Mouse (Mus musculus): Measurements from ENCODE around the gene Fkbp2. TPM values are rescaled to one million over a fixed set of nuclear protein-coding genes. Genes with fewer than 3 reads are reported as not detected.
"Not testable (repeated sequence)": the region's sequence is repeated elsewhere in the genome, so short reads cannot be mapped to it uniquely, and the experiment has no call there.

Gene Fkbp2
- polyA plus RNA-seq, 1 experiment from 2014 or later = 121 TPM

DNA sequence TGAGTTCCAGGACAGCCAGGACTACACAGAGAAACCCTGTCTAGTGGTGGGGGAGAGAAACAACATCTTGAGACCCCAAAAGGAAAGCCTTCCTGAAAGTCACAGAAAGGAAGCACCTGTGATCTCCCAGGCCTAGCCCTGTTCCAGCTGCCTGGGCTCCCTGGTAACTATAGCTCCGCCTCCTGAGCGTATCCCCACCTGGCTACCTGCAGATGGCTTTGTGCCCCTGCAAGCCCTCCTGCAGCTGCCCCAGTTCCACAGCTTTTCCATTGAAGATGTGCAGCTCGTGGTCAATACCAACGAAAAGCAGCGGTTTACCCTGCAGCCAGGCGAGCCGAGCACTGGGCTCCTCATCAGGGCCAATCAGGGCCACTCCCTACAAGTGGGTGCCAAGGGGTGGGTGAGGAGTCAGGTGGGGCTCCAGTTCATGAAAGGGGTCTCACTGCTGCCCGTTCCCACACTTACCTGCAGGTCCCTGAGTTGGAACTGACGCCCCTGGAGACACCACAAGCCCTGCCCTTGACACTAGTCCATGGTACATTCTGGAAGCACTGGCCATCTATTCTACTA is 17.5 kb upstream of the Fkbp2 start:
- 79% methylated on average over 9 of the region's 9 CpGs for WGBS
- Histone ChIP-seq H3K36me3 (peaks cover 24% of the 10 kb centered on the region), H3K27ac (no peak overlapping the region), H3K9ac (no peak overlapping the region), H3K4me3 (no peak overlapping the region), H3K9me3 (no peaks in the 10 kb centered on the region), H3K27me3 (no peaks in the 10 kb centered on the region), H3K4me1 (peaks cover 34% of the 10 kb centered on the region), H3K4me2 (no peak overlapping the region)
- no peak for ATAC-seq (ENCODE audit: borderline replicate concordance, extremely low read depth, low FRiP score, low TSS enrichment)

DNA sequence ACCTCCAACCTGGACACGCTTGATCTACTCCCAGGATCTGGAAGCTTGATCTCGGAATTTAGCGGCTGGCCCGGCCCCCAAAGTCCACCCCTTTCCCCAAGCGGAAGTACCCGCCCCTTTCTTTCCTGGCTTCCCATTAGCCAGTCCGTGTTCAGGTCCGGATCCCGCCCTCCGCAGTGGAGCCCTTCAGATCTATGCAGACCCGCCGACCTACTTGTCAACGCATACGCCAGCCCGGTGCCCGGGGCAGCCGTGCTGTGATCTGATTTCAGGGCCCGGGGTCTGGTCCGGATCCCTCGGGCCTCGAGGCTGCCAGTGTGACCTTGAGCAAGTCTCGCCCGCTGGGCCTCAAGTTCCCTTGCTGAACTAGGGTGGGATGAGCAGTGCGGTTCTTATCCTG is 15.7 kb upstream of the Fkbp2 start, which contains the start of the genes Nudt22 and Trpt1:
Gene Nudt22 (minus strand): TSS at position 112 of the 400 bp plus-strand sequence.
Gene Trpt1 (plus strand): TSS at position 126 of the 400 bp plus-strand sequence.
- WGBS = under 1% methylated on average over 24 of the region's 24 CpGs
- peaks cover 40% of the 10 kb centered on the region for H3K4me1 ChIP-seq

DNA sequence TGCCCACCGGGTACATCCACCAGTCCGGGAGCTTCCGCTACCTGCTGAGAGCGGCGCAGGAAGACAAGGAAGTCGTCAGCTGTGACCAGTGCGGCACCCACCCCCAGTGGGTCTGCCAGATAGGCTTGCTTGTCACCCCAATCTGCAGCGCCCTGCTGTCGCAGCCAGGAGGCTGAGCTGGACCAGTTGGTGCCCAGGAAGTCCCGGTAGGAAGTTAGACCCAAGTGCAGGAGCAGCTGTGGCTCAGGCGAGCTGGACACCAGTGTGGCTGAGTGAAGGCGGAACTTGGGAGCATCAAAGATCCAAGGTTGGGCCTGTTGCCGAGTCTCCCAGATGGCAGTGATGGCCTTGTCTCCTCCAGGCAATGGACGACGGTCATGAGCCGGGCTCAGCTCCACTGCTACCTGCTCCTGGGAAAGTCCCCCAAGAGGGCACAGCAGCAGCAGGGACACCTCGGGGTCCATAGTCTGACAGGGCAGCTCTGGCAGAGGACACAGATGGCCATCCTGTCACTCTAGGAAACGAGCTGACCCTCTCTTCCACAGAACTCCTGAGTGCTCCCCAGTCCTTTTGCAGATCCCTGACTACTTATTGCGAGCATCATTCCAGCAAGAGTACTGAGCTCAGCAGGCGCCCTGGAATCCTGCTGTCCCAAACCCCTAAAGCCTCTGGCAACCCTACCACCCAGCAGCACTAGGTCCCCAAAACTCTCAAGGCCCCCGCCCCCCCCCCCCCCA is 15.1 kb upstream of the Fkbp2 start:
- 41% methylated on average over 21 of the region's 21 CpGs for WGBS
- Histone ChIP-seq H3K4me1 (peaks cover 40% of the 10 kb centered on the region), H3K27me3 (no peaks in the 10 kb centered on the region), H3K27ac (peak overlapping the region; percentile 34; the same call in 1 of the 2 replicates), H3K36me3 (peaks cover 22% of the 10 kb centered on the region), H3K4me3 (peak overlapping the region; percentile 57), H3K4me2 (peak overlapping the region; percentile 84), H3K9ac (peak overlapping the region; percentile 69), H3K9me3 (no peaks in the 10 kb centered on the region)
- no peak for ATAC-seq (ENCODE audit: borderline replicate concordance, extremely low read depth, low FRiP score, low TSS enrichment)

More for the DNA sequence above, 15.7 kb upstream of the Fkbp2 start, which contains the start of the genes Nudt22 and Trpt1:
- H3K4me3 ChIP-seq = peak within 1 kb of the TSS; percentile 57
- peaks cover 24% of the 10 kb centered on the region for H3K36me3 ChIP-seq
- H3K9me3 ChIP-seq = no peaks in the 10 kb centered on the region
- peak within 1 kb of the TSS; percentile 69 for H3K9ac ChIP-seq
- H3K27me3 ChIP-seq = no peaks in the 10 kb centered on the region
- peak; percentile 64 for ATAC-seq (ENCODE audit: borderline replicate concordance, extremely low read depth, low FRiP score, low TSS enrichment)
- H3K4me2 ChIP-seq = peak within 1 kb of the TSS; percentile 84
- peak within 1 kb of the TSS; percentile 76 for H3K27ac ChIP-seq

DNA sequence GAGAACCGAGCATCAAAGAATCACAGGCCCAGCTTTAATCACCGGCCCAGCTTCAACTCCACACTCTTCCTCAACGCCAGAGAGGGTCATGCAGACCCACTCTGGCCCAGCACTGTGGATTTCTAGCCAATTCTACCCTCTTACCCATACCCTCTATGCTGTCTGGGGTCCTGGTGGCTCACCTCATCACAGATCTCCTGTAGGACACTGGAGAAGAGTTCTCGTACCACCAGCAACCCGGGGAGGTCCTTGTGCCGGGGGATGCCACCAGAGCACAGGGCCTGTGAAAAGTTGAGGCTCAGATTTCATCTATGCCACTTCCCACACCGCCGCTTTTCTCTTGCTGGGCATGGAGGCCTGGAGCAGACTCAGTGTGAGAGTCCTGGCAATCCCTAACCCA is 14.2 kb upstream of the Fkbp2 start:
- H3K4me3 ChIP-seq = 0 out of 2 replicates have a peak overlapping the region, but pooled peaks have one; percentile 57
- no peak overlapping the region for H3K27ac ChIP-seq
- H3K4me2 ChIP-seq = peak overlapping the region; percentile 84
- no peaks in the 10 kb centered on the region for H3K27me3 ChIP-seq
- peaks cover 13% of the 10 kb centered on the region for H3K36me3 ChIP-seq
- 81% methylated on average over 8 of the region's 8 CpGs for WGBS
- H3K4me1 ChIP-seq = peaks cover 40% of the 10 kb centered on the region
- H3K9ac ChIP-seq = 0 out of 2 replicates have a peak overlapping the region, but pooled peaks have one; percentile 13
- ATAC-seq (ENCODE audit: borderline replicate concordance, extremely low read depth, low FRiP score, low TSS enrichment) = no peak
- H3K9me3 ChIP-seq = no peaks in the 10 kb centered on the region

DNA sequence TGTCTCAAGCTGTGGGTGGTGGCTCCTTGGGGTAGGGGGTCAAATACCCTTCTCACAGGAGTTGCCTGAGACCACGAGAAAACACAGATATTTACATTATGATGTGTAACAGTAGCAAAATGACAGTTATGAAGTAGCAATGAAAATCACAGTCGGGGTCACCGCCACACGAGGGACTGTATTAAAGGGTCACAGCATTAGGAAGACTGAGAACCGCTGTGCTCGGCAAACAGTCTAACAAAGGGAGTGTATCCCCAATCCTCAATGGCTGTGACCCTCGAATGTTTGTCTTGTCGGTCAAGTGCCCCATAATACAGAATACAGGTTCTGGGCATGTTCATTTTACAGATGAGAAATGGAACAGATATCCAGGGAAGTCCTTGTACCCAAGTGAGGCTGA is 13.7 kb upstream of the Fkbp2 start:
- Histone ChIP-seq H3K9me3 (no peaks in the 10 kb centered on the region), H3K4me2 (no peak overlapping the region), H3K36me3 (peaks cover 8% of the 10 kb centered on the region), H3K27me3 (no peaks in the 10 kb centered on the region), H3K4me3 (no peak overlapping the region), H3K9ac (no peak overlapping the region), H3K4me1 (peaks cover 40% of the 10 kb centered on the region), H3K27ac (no peak overlapping the region)
- WGBS = 66% methylated on average over 8 of the region's 8 CpGs
- no peak for ATAC-seq (ENCODE audit: borderline replicate concordance, extremely low read depth, low FRiP score, low TSS enrichment)

DNA sequence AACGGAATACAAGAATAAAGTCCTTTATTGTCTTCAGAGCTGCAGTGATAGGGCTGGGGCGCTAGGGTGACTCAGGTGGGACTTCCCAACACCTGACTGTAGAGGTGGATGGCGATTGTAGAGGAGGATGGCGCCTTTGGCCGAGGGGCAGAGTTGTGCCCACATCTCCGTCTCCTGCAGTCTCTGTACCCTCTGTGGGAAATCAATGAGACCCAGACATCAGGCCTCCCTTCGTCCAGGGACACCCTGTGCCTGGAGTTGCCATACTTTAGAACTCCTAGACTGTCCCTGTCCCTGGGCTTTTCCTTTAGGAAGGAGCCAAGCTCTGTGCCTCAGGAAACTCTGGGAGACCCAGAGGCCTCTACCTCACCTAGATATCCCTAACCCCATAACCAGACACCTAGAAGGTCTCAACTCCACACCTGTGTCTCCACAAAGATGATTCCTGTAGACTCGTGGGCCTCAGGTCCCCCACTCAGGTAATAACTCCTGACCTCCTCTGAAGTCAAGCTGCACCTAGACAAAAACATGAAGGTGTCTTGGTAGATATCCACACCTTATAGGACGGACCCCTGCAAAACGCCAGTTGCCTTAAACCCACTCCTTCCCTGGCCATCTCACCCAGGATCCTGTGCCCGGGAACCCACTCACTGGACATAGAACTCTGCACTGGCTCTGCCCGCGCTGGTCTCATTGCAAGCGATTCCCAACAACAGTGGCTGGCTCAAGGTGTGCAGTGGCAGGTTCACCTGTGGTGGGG is 12.9 kb upstream of the Fkbp2 start:
- H3K4me3 ChIP-seq = peak overlapping the region; percentile 55

DNA sequence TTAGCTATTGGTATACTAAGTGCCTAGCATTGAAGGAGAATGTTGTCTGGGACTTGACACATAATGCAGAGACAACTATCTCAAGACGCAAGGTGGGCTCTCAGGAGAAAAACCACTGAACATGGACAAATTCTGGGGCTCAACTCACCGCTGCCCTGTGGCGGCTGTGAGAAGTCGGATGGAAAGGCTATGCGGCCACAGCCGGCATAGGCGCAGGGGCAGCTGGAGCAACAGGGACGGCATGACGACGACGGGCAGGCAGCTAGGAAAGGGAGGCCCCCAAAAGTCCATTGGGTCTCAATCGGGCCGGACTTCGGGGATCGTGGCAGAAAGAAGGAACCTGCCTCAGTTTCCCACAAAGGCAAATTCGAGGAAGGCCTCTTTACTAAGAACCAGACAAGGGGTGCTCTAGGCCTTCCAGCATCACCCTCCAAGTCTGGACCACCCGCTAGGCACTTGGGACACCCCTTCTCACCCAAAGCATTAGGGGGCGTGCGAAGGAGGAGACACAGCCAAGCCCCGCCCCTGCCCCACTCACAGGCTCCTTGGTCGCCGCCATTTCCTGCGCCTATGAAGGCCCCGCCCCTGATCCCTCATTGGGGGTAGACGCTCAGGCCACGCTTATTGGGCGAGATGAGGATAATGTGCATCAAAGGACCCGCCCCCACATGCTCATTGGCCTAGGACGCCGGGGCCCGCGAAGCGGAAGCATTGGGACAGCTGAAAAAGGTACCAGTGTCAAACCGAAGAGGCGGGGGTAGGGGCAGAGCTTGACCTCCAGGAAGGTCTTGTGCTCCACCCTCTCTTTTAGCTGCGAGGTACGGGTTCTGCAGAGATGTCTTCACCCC is 11.9 kb upstream of the Fkbp2 start, which contains the start of gene Dnajc4:
Gene Dnajc4 (minus strand): TSS at position 562 of the 848 bp plus-strand sequence.
- H3K4me2 ChIP-seq = peak within 1 kb of the TSS; percentile 94
- ATAC-seq (ENCODE audit: borderline replicate concordance, extremely low read depth, low FRiP score, low TSS enrichment) = peak; percentile 94
- peaks cover 48% of the 10 kb centered on the region for H3K4me1 ChIP-seq
- H3K9ac ChIP-seq = peak within 1 kb of the TSS; percentile 62
- H3K27me3 ChIP-seq = no peaks in the 10 kb centered on the region
- no peaks in the 10 kb centered on the region for H3K9me3 ChIP-seq
- no peaks in the 10 kb centered on the region for H3K36me3 ChIP-seq
- H3K4me3 ChIP-seq = peak within 1 kb of the TSS; percentile 55
- peak within 1 kb of the TSS; percentile 48 for H3K27ac ChIP-seq
- WGBS = 1% methylated on average over 37 of the region's 37 CpGs

More for the DNA sequence above, 12.9 kb upstream of the Fkbp2 start:
- peaks cover 42% of the 10 kb centered on the region for H3K4me1 ChIP-seq
- no peaks in the 10 kb centered on the region for H3K27me3 ChIP-seq
- H3K9me3 ChIP-seq = no peaks in the 10 kb centered on the region
- H3K9ac ChIP-seq = peak overlapping the region; percentile 45; the same call in 1 of the 2 replicates
- H3K36me3 ChIP-seq = peaks cover 1% of the 10 kb centered on the region; the same call in 1 of the 2 replicates
- peak overlapping the region; percentile 17 for H3K27ac ChIP-seq
- ATAC-seq (ENCODE audit: borderline replicate concordance, extremely low read depth, low FRiP score, low TSS enrichment) = no peak
- H3K4me2 ChIP-seq = peak overlapping the region; percentile 94
- WGBS = 60% methylated on average over 14 of the region's 14 CpGs

DNA sequence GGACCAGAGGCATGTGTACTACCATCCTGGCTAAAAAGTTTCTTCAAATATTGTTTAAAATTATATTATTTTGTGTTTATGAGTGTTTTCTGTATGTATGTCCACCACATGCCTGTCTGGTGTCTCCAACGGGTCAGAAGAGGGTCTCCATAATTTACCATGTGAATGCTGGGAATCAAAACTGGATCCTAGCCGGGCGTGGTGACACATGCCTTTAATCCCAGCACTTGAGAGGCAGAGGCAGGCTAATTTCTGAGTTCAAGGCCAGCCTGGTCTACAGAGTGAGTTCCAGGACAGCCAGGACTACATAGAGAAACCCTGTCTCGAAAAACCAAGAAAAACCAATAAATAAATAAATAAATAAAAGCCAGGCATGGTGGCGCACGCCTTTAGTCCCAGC is 10.9 kb upstream of the Fkbp2 start:
- peaks cover 46% of the 10 kb centered on the region for H3K4me1 ChIP-seq
- 89% methylated on average over 6 of the region's 6 CpGs for WGBS
- not testable (repeated sequence) for ATAC-seq (ENCODE audit: borderline replicate concordance, extremely low read depth, low FRiP score, low TSS enrichment)

DNA sequence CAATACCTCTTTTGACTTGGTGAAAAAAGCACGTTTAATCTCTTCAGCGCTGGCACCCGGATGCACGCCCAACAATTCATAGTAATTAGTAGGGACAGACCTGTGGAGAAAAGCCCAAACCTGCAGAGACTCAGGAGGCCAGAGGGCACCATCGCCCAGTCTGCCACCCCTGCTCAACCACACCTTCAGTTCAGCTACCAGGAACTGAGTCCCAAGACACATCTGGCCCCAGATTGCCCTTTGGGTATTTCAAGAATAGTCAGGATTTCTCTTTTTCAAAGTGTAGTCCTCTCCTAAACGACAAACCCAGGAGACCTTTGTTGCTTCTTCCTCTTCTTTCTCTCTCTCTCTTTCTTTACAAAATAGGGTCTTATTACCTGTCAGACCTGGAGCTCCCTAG is 10.4 kb upstream of the Fkbp2 start:
- Histone ChIP-seq H3K27ac (no peak overlapping the region), H3K4me2 (no peak overlapping the region), H3K9ac (no peak overlapping the region), H3K4me3 (no peak overlapping the region), H3K4me1 (peaks cover 49% of the 10 kb centered on the region), H3K9me3 (no peaks in the 10 kb centered on the region), H3K27me3 (no peaks in the 10 kb centered on the region), H3K36me3 (no peaks in the 10 kb centered on the region)
- ATAC-seq (ENCODE audit: borderline replicate concordance, extremely low read depth, low FRiP score, low TSS enrichment) = no peak
- WGBS = 85% methylated on average over 6 of the region's 6 CpGs

More for the DNA sequence above, 10.9 kb upstream of the Fkbp2 start:
- H3K36me3 ChIP-seq, H3K27me3 ChIP-seq, H3K4me3 ChIP-seq, H3K27ac ChIP-seq, H3K9me3 ChIP-seq, H3K9ac ChIP-seq: not testable (repeated sequence)
- H3K4me2 ChIP-seq = peak overlapping the region; percentile 94; the same call in 1 of the 2 replicates

DNA sequence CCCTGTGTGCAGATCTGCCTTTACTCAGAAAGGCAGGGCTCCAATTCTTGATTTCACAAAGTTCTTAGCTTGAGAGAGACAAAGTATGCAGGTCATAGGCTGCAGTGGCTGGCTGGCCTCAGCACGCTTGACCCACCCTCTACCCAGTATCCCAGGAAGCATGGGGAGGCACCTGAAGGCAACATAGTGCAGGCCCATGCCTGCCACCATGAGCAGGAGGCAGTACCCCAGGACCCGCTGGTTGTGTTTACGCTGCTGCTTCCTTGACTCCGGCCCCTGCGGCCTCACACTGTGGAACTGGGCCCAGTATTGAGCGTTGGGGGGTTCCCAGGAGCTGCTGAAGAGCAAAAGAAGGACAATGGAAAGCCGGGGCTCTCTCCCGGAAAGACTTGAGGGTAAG is 8.9 kb upstream of the Fkbp2 start:
- peaks cover 35% of the 10 kb centered on the region for H3K4me1 ChIP-seq
- WGBS = 73% methylated on average over 8 of the region's 8 CpGs
- H3K9me3 ChIP-seq = no peaks in the 10 kb centered on the region
- no peak overlapping the region for H3K4me3 ChIP-seq
- H3K4me2 ChIP-seq = no peak overlapping the region
- no peak for ATAC-seq (ENCODE audit: borderline replicate concordance, extremely low read depth, low FRiP score, low TSS enrichment)
- H3K9ac ChIP-seq = no peak overlapping the region
- H3K27me3 ChIP-seq = no peaks in the 10 kb centered on the region
- H3K27ac ChIP-seq = peak overlapping the region; percentile 6; the same call in 1 of the 2 replicates
- H3K36me3 ChIP-seq = peaks cover 9% of the 10 kb centered on the region

DNA sequence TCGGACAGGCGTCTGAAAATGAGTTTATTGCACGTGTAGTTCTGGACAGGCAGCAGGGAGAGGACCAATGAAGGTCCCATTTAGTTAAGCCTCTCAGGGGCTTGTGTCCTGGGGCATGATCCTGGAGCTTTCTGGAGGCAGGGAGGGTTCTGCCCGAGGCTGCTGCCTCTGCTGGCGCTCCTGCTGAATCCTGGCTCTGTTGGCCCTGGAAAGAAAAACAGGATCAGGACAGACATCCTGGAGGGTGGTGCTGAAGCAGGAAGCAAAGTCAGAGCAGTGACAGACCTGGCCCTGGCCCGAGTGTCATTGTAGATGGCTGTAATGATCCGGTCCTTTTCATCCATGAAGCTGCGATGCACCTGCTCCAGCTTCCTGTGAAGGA is 7.6 kb upstream of the Fkbp2 start:
- no peak for ATAC-seq (ENCODE audit: borderline replicate concordance, extremely low read depth, low FRiP score, low TSS enrichment)
- Histone ChIP-seq H3K9me3 (no peaks in the 10 kb centered on the region), H3K9ac (peak overlapping the region; percentile 95), H3K4me2 (peak overlapping the region; percentile 89), H3K4me3 (peak overlapping the region; percentile 93), H3K36me3 (peaks cover 19% of the 10 kb centered on the region), H3K4me1 (peaks cover 27% of the 10 kb centered on the region), H3K27me3 (no peaks in the 10 kb centered on the region), H3K27ac (peak overlapping the region; percentile 92)
- 4% methylated on average over 8 of the region's 8 CpGs for WGBS
